Mouse (Mus musculus): ENCODE measurements at regions not wholly inside any gene's neighbourhood (a gene's known extent, or its start where the extent isn't known, plus 50 kb on each side); places are given as distances from the start of the nearest gene placed in this dataset.

- DNase-seq (ENCODE audit: extremely low spot score in 1 of 2, low spot score in 1 of 2), result no peak
Measured at GRCm38 (mm10) chr8:35233520-35234186, 531.9 kb upstream of the Gm19410 start.

- DNase-seq (ENCODE audit: extremely low spot score in 1 of 2, low spot score in 1 of 2), result no peak
Measured at GRCm38 (mm10) chr8:35234436-35234835, 531.2 kb upstream of the Gm19410 start.

DNA sequence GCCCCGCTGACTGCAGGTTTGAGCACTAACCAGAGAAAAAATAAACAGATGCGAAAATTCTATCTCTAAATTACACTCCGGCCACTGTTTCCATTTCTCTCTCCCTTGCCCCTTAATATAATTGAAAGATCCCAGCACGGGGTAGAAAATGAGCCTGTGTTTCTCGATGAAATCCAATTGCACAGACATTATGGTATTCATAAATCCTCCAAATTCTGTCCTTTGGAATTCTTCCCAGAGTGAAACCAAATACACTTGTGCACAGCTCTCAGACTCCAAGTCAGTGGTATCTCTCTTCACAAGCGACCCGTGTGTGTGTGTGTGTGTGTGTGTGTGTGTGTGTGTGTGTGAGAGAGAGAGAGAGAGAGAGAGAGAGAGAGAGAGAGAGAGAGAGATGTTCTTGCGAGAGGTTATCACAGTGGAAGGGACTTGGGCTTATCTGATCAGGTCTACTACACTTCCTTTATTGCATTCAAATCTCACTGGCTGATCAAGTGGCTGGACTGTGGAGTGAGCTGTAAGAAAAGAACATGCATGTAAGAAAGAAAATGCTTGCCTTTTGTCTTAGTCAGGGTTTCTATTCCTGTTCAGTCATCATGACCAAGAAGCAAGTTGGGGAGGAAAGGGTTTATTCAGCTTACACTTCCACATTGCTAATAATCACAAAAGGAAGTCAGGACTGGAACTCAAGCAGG is 529.6 kb upstream of the Gm19410 start:
- no peak for DNase-seq (ENCODE audit: extremely low spot score in 1 of 2, low spot score in 1 of 2)

DNA sequence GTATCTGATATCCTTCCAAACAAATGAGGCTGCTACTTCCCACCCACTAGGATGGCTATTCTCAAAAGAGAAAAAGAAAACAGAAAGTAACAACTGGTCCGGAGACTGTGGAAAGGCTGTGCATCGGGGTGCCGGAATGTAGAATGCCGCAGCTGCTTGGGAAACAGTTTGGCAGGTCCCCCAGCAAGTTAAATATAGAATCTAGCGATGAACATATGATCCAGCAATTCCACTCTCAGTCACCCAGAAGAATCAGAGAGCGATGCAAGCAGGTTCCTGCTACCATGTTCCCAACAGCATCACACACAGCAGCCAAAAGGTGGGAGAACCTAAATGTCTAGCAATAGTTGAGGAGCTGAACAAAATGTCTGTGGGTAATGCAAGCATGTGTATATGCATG is 528.3 kb upstream of the Gm19410 start:
- DNase-seq (ENCODE audit: extremely low spot score in 1 of 2, low spot score in 1 of 2), result no peak

DNA sequence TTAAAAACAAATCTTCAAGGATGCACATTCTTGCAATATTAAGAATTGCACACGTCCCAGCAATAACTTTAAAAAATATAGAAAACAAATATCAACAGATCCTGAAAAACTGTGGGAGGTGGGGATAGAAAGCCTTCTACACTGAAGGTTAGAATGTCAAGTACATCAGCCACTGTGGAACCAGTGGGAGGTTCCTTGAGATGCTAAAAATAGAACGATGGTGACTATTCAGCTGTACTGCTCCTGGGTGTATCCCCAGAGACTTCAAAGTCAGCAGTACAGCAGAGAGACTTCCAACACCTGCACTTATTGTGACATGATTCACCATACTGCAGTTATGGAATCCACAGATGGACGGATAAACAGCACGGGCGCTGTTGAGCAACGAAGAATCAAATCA is 524.7 kb upstream of the Gm19410 start:
- no peak for DNase-seq (ENCODE audit: extremely low spot score in 1 of 2, low spot score in 1 of 2)

- no peak for DNase-seq (ENCODE audit: extremely low spot score in 1 of 2, low spot score in 1 of 2)
Measured at GRCm38 (mm10) chr8:35243555-35243954, 522.0 kb upstream of the Gm19410 start.

DNA sequence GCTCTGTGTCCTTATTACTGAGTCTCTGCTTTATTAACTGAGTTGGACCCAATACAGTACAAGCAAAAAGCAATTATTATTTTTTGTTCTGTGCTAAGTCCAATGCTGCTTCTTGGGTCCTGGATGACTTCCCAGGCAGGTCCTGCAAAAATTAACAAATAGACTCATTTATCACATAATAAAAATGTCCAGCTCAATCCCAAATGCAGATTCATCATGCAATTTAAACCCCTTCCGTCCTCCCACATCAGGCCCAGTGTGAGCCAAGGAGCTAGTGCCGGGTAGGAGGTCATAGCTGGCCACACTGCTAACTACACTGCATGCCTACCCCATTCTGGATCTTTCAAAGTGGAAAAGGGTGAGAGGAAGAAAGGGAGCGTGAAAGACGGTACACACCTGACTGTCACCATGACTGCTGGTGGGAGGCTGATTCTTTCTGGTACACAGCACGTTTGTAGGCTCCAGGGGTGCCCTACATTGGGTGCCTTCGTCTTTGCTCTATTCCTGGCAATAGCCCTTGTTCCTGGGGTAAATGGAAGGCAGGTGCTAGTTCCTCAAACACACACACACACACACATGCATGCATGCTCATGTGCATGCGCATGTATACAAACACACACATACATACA is 515.7 kb upstream of the Gm19410 start:
- no peak for DNase-seq (ENCODE audit: extremely low spot score in 1 of 2, low spot score in 1 of 2)

DNA sequence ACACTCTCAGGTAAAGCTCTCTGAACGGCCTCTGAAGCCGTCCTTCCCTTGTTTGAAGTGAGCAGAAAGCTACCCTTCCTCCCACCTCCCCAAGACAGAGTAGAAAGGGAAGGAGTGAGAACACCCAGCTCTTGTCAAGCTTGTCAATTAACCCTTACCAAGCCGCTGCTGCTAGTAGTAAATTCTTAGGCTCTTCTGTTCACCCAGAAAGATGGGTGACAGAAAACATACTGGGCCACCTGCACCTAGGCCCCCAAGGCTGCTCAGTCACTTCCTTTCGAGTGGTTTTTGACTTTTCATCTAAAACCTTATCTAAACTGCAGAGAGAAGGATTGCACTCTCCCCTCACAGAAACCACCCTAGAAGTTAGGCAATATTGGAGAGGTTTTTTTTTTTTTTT is 514.9 kb upstream of the Gm19410 start:
- no peak for DNase-seq (ENCODE audit: extremely low spot score in 1 of 2, low spot score in 1 of 2)

DNA sequence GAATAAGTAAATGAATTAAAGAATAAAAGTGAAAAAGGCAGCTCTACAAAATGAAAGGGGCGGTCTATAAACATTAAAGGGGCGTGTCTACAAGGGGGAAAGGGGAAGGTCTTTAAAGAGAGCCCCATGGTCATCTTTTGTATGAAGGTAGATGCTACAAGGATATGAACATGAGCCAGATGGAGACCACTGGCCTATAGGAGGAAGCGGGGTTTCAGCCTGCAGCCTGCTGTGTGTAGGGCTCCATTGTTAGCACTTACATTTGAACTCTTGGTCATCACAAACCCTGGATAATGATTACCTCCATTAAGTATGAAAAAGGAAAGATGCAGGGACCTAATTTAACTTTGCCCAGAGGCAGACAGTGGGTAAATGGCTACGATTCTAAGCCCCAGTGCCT is 511.6 kb upstream of the Gm19410 start:
- DNase-seq (ENCODE audit: extremely low spot score in 1 of 2, low spot score in 1 of 2), result no peak

DNA sequence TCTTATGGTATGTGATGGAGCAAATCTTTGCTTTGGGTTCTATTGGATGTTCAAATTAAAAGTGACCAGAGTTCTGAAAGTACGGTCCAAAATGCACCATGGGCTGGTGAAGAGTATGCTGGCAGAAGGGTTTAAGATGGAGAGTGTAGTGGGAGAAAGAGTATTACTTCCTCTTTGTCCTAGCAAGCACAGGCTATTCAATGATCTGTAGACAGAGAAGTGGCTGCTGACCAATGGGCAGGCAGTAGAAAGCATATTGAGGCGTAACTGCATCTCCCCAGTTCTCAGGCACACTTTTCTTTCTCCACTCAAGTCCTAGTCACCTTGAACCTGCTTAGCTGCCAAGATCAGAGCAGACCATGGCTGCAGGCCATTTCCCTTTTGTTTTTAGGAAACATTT is 510.3 kb upstream of the Gm19410 start:
- DNase-seq (ENCODE audit: extremely low spot score in 1 of 2, low spot score in 1 of 2), result no peak

- DNase-seq (ENCODE audit: extremely low spot score in 1 of 2, low spot score in 1 of 2), result no peak
Measured at GRCm38 (mm10) chr8:35256958-35257357, 508.6 kb upstream of the Gm19410 start.

DNA sequence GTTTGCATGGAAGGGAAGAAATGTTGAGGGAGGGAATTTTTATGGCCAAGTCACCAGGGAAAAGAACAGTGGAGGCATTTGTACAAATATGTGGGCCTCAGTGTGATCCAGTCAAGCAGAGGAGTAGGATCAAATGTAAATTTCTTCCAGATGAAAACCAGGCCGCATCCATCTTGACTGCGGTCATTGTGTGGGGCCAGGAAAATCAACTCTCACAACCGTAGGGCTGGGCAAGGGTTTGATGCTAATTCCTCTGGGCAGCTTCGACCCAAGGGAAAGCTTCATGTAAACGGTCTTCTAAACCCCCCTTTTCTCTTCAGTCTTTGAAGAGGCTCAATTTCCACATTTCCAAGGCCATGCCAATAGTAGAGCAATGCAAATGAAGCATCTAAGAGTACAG is 497.4 kb upstream of the Gm19410 start:
- no peak for DNase-seq (ENCODE audit: extremely low spot score in 1 of 2, low spot score in 1 of 2)

DNA sequence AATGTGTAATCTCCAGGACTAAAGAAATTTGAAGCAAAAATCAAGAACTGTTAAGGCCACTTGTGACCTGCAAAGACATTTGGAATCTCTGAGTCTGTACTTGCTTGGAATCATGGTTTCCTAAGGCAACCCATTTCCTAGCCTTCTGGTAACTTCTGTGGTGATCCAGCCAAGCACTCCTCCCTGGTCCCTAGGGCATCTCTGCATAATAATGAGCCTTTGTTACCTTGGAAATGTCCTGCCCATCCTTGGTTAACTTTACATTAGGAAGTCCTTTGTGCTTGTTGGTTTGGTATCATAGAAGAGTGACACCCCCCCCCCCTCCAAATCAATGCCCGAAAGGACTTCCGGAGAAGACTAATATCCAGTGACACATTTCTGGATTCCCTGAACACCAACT is 496.6 kb upstream of the Gm19410 start:
- DNase-seq (ENCODE audit: extremely low spot score in 1 of 2, low spot score in 1 of 2), result no peak

DNA sequence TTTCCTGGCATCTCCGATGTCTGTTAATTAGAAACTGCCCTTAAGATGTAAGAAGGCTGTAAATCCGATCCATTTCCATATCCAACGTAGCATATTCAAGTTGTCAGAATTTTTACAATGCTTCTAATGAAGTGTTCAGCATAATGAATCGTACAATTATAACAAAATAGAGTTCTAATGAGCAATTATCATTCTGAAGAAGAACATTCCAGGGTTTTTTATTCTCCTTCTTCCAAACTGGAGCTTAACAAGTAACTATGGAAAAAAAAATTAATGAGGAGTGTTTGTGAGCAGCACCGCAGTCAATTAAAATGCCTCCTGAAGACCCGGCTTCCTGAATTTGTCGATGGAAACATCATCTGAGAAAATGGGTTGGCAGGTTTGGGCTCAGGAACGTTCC is 489.6 kb upstream of the Gm19410 start:
- no peak for DNase-seq (ENCODE audit: extremely low spot score in 1 of 2, low spot score in 1 of 2)

DNA sequence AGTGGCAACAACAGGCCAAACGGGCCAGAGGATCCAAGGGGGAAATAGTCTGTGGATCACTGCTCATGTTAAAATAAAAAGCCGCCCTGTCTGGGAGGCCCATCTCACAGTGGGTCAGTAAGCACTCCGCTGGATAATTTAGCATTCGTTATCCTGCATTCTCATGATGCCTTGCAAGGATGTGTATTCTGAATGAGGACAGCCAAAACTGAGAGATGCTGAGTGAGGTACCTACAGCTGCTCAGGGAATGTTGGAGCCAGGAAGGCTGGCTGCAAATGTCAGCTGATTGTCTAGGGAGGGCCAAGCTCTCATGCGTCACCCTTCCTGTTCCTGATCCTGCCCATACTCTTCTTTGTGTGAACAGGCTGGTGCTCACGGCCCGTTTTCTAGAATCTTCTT is 489.1 kb upstream of the Gm19410 start:
- DNase-seq (ENCODE audit: extremely low spot score in 1 of 2, low spot score in 1 of 2), result no peak

GRCm38 (mm10) chr8:35278946-35279345 is 486.6 kb upstream of the Gm19410 start:
- no peak for DNase-seq (ENCODE audit: extremely low spot score in 1 of 2, low spot score in 1 of 2)

DNA sequence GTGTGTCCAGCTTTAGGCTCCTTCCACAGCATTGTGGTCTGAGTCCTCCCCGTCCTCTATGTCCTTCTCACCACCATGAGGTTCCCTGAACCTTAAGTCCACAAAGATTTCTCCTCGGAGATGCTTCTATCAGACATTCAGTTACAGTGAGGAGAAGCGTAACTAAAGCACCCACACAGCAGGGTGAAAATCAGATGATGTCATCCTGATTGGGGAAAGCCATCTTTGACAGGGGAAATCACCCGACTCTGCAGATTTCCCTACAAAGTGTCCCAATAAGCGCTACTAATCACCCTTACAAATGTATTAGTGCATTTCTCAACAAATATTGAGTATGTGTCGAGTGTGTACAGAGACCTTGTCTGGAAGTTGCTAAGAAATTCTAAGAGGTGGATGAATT is 484.8 kb upstream of the Gm19410 start:
- no peak for DNase-seq (ENCODE audit: extremely low spot score in 1 of 2, low spot score in 1 of 2)

GRCm38 (mm10) chr8:35283366-35283765 is 482.2 kb upstream of the Gm19410 start:
- DNase-seq (ENCODE audit: extremely low spot score in 1 of 2, low spot score in 1 of 2), result no peak

- no peak for DNase-seq (ENCODE audit: extremely low spot score in 1 of 2, low spot score in 1 of 2)
Measured at GRCm38 (mm10) chr8:35289018-35289417, 476.6 kb upstream of the Gm19410 start.

DNA sequence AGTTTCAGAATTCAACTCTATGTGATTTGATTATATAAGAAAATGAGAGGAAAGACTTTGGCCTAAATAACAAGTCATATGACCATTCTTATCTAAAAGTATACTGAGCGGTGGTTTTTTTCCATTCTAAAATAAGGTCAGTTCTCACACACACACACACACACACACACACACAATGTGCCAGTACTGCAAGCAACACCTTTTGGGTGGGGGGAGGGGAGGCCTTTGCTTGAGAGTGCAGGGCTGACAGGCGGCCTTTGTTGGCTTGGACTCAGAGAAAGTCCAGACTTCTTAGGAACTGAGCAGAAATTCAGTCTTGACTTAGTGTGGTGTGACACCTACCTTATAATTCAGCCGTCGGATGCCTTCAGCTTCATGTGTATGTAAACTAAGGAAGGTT is 475.6 kb upstream of the Gm19410 start:
- DNase-seq (ENCODE audit: extremely low spot score in 1 of 2, low spot score in 1 of 2), result no peak

DNA sequence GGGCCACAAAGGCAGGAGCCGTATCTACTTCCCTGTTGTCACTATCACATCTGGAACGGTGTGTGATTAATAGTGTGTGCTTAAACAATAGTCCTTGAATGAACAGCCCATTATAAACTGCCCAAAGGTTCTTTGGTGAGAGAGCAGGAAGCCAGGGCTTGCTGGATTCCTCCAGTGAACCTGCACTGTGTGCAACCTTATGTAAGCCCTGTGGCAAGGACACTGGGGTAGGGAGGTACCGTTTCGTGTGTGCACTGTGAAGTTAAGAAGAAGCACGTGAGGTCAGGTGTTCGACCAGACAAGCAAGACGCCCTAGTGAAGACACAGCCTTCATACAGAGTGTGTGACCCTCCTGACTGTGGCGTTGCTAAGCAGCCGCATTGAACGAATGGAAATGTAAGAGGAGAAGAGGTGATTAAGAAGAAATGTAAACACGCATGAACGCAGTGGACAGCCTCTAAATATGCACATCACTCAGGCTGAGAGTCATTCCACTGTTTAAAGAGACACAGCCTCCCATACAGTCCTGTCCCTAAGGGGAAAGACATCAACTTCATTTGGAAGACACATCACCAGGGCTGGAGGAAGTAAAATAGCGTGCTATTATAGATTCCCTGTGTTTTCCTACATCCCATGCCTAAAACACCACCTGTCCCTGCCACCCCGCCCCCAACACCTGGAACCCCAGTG is 472.0 kb upstream of the Gm19410 start:
- no peak for DNase-seq (ENCODE audit: extremely low spot score in 1 of 2, low spot score in 1 of 2)
